Mouse (Mus musculus): ENCODE measurements at regions not wholly inside any gene's neighbourhood (a gene's known extent, or its start where the extent isn't known, plus 50 kb on each side); places are given as distances from the start of the nearest gene placed in this dataset.

GRCm38 (mm10) chr2:106318695-106319266 is 315.4 kb upstream of the Dnajc24 start:
- no peak for DNase-seq

GRCm38 (mm10) chr2:106346781-106347180 is 343.4 kb upstream of the Dnajc24 start:
- no peak for DNase-seq

- no peak for DNase-seq
Measured at GRCm38 (mm10) chr2:106347249-106347648, 343.9 kb upstream of the Dnajc24 start.

- no peak for DNase-seq
Measured at GRCm38 (mm10) chr2:106355565-106355964, 337.5 kb upstream of the Mpped2 start.

GRCm38 (mm10) chr2:106355984-106356547 is 337.0 kb upstream of the Mpped2 start:
- DNase-seq, result no peak

GRCm38 (mm10) chr2:106368641-106369040 is 324.4 kb upstream of the Mpped2 start:
- no peak for DNase-seq

GRCm38 (mm10) chr2:106383415-106384285 is 309.4 kb upstream of the Mpped2 start:
- no peak for DNase-seq

- DNase-seq, result no peak
Measured at GRCm38 (mm10) chr2:106384286-106384595, 308.8 kb upstream of the Mpped2 start.

- no peak for DNase-seq
Measured at GRCm38 (mm10) chr2:106384842-106385241, 308.2 kb upstream of the Mpped2 start.

- no peak for DNase-seq
Measured at GRCm38 (mm10) chr2:106412158-106412557, 280.9 kb upstream of the Mpped2 start.

- DNase-seq, result no peak
Measured at GRCm38 (mm10) chr2:106415474-106416019, 277.5 kb upstream of the Mpped2 start.

GRCm38 (mm10) chr2:106418181-106418580 is 274.9 kb upstream of the Mpped2 start:
- no peak for DNase-seq

GRCm38 (mm10) chr2:106424974-106425373 is 268.1 kb upstream of the Mpped2 start:
- DNase-seq, result no peak

GRCm38 (mm10) chr2:106425451-106425881 is 267.6 kb upstream of the Mpped2 start:
- DNase-seq, result no peak

GRCm38 (mm10) chr2:106426010-106426409 is 267.1 kb upstream of the Mpped2 start:
- DNase-seq, result no peak

GRCm38 (mm10) chr2:106427237-106427636 is 265.8 kb upstream of the Mpped2 start:
- no peak for DNase-seq

GRCm38 (mm10) chr2:106428909-106429308 is 264.2 kb upstream of the Mpped2 start:
- no peak for DNase-seq

GRCm38 (mm10) chr2:106431141-106431540 is 261.9 kb upstream of the Mpped2 start:
- peak; percentile 5 for DNase-seq

GRCm38 (mm10) chr2:106431637-106432199 is 261.4 kb upstream of the Mpped2 start:
- DNase-seq, result no peak

GRCm38 (mm10) chr2:106436136-106436535 is 256.9 kb upstream of the Mpped2 start:
- no peak for DNase-seq

- no peak for DNase-seq
Measured at GRCm38 (mm10) chr2:106454310-106454974, 238.6 kb upstream of the Mpped2 start.

GRCm38 (mm10) chr2:106455039-106455438 is 238.0 kb upstream of the Mpped2 start:
- DNase-seq, result no peak

GRCm38 (mm10) chr2:106455972-106456371 is 237.1 kb upstream of the Mpped2 start:
- DNase-seq, result no peak
